Mouse (Mus musculus): ENCODE measurements around the gene 4430402I18Rik.

The 4430402I18Rik gene

GRCm38 (mm10) chr19:28900771-28901170 lies 66.8 kb downstream of the 4430402I18Rik start:
- no peak for DNase-seq (ENCODE audit: low spot score in 2 of 2)

DNA sequence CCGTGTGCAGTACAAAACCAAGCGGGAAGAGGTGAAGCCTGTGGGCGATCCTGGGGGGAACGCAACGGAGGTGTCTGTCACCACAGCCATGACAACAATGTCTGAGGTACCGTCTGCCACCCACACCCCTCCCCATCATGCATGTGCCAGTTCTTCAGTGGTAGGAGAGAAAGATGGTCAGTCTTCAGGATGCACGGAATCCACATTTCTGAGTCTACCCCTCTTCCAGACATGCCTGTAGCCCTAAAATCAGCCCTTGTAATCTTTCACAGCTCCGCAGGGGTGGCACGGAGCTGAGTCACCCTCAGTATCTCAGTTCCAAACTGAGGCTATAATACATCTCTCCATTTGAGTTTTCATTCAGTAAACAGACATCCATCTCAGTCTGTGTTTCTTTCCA lies 70.1 kb downstream of the 4430402I18Rik start:
- DNase-seq (ENCODE audit: low spot score in 2 of 2): no peak

GRCm38 (mm10) chr19:28896639-28897038 lies 71.0 kb downstream of the 4430402I18Rik start:
- no peak for DNase-seq (ENCODE audit: low spot score in 2 of 2)

- DNase-seq (ENCODE audit: low spot score in 2 of 2): no peak
These were observed 75.7 kb downstream of the 4430402I18Rik start for GRCm38 (mm10) chr19:28891864-28892263.

GRCm38 (mm10) chr19:28891238-28891637 lies 76.4 kb downstream of the 4430402I18Rik start:
- no peak for DNase-seq (ENCODE audit: low spot score in 2 of 2)

- no peak for DNase-seq (ENCODE audit: low spot score in 2 of 2)
These were observed 78.3 kb downstream of the 4430402I18Rik start for GRCm38 (mm10) chr19:28889251-28889650.

- no peak for DNase-seq (ENCODE audit: low spot score in 2 of 2)
These were observed 79.1 kb downstream of the 4430402I18Rik start for GRCm38 (mm10) chr19:28888496-28888895.

GRCm38 (mm10) chr19:28883126-28883525 lies 84.5 kb downstream of the 4430402I18Rik start:
- DNase-seq (ENCODE audit: low spot score in 2 of 2): peak in 1 of 2 experiments; percentile 20

- no peak for DNase-seq (ENCODE audit: low spot score in 2 of 2)
These were observed 88.1 kb downstream of the 4430402I18Rik start for GRCm38 (mm10) chr19:28879476-28879875.

DNA sequence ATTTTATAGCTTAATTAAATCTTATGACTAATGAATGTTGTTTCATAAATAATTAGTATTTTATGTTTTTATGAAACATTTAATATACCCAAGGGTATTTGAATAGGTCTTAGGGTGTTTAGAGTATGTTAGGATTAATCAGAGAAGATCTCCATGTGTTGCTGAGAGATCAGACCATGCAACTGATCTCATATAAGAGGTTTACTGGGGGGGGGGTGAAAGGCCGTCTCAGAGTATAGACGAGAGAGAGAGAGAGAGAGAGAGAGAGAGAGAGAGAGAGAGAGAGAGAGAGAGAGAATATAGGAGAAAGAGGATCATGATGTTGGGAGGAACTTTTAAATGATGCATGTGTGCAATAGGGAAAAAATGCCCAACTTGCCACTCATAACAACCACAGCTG lies 97.2 kb downstream of the 4430402I18Rik start:
- no peak for DNase-seq (ENCODE audit: low spot score in 2 of 2)

- no peak for DNase-seq (ENCODE audit: low spot score in 2 of 2)
These were observed 98.2 kb downstream of the 4430402I18Rik start for GRCm38 (mm10) chr19:28869251-28869855.

- DNase-seq (ENCODE audit: low spot score in 2 of 2): no peak
These were observed 102.1 kb downstream of the 4430402I18Rik start for GRCm38 (mm10) chr19:28865501-28865900.

GRCm38 (mm10) chr19:28864981-28865380 lies 102.6 kb downstream of the 4430402I18Rik start:
- DNase-seq (ENCODE audit: low spot score in 2 of 2): no peak

- DNase-seq (ENCODE audit: low spot score in 2 of 2): no peak
These were observed 104.0 kb downstream of the 4430402I18Rik start for GRCm38 (mm10) chr19:28863626-28864025.

DNA sequence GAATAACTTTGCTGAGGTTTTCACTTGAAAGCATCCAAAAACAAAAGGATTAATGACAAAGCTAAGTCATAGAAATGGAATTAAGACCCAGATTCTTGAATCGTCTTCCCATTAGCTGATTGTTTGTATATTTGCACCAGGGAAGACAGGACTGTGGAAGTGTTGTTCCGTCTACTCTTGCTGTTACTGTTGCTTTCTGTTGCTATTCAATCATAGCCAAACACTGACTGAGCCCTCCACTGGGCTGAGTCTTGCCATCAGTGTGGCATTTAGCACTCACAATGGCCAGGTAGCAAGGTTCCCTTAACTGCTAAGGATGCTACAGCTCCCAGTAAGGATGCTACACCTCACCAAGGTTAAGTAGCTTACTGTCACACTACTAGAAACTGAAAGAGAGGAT lies 107.4 kb downstream of the 4430402I18Rik start:
- DNase-seq (ENCODE audit: low spot score in 2 of 2): no peak

- DNase-seq (ENCODE audit: low spot score in 2 of 2): no peak
These were observed 112.8 kb downstream of the 4430402I18Rik start for GRCm38 (mm10) chr19:28854831-28855230.

DNA sequence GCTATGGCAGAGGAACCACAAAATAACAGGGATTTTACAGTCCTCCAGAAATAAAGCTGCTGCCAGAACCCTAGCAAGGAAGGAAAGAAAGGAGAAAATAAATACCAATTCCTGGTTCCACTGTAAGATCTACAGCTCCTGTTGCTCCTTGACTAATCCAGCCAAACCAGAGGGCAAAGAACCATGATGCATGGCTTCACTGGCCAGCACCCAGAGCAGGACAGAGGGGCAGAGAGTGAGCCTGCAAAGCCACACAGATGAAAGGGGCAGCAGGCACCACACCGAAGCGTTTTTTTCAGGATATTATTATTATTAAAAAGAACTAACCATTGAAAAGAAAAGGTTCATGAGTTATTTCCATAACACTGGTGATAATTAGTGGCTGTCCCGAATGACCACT lies 115.6 kb downstream of the 4430402I18Rik start:
- no peak for DNase-seq (ENCODE audit: low spot score in 2 of 2)

GRCm38 (mm10) chr19:28850510-28850909 lies 117.1 kb downstream of the 4430402I18Rik start:
- no peak for DNase-seq (ENCODE audit: low spot score in 2 of 2)

DNA sequence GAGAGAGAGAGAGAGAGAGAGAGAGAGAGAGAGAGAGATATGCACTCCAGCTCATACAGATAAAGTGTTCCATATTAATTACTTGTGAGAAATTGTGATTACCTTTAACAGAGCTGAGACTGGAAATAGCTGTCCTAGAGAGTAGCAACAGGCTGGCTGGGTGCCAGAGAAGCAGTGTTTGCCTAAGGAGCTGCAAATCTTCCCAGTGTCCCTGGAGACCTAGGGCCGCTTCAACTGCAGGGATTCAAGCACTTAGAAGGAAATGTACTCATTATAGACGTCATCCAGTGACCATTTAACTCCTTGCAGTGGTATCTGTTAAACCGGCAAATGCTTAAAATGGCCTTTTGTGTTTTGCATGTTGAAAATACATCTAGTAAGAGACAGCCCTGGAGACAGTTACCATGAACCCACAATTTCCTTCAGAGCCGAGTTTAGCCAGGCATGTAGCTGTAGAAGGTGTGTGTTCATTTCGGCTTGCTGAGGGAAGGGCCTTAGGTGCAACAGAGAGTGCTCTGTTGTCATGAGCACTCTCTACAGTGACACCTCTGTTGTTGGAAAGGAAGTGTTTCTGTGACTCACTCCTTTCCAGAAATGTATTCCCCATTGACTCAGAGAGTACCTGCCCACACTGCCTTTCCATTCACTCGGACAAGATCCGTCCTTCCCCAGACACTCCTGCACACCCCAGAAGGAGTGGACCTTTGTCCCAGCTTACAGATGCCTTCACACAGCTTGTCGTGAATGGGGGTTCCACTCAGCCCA lies 122.5 kb downstream of the 4430402I18Rik start:
- no peak for DNase-seq (ENCODE audit: low spot score in 2 of 2)

All from frontal cortex, postnatal 14 days (tissue).